Mouse (Mus musculus): ENCODE results near the gene 1500011B03Rik.

GRCm38 (mm10) chr5:114769786-114770185 is 53.5 kb downstream of the 1500011B03Rik start:
- TF ChIP-seq POLR2A (IDR thresholded peaks at IDR 0.05; ENCODE audit: control insufficient read depth in 1 of 2, insufficient read depth in 1 of 2, low read depth in 1 of 2, low read length in 2 of 2, poor library complexity in 1 of 2), result no peak
- TF ChIP-seq CTCF (IDR thresholded peaks at IDR 0.05 in 2 of 3, conservative IDR thresholded peaks at IDR 0.05 in 1 of 3; ENCODE audit: control insufficient read depth in 1 of 3, insufficient read depth in 1 of 3, low read depth in 2 of 3, low read length in 3 of 3, poor library complexity in 1 of 3, severe bottlenecking in 1 of 3), result no peak

Measured in MEL (cell line).